Comparison of ENCODE assay signal across 10 mouse cellular contexts in genomic region chr4:106025966-106026637, GRCm38 (mm10).
DNase-seq lines count a peak whose midpoint lies in the region; ATAC-seq and TF ChIP-seq lines count a peak whose summit lies in the region.
"Had no signal": no experiment of that assay in that cellular context is flagged by ENCODE, and none has a peak within 500 bp of the region (broad histone marks: within the 10 kb centered on the region; RNA-seq: fewer than 3 reads in every experiment).

No protein-coding gene starts in this region.

- WGBS in kidney, embryonic 14.5 days, result 49% methylated on average over 15 of the region's 15 CpGs
- 61% methylated on average over 15 of the region's 15 CpGs for WGBS in lung, postnatal 0 days

- TF ChIP-seq EP300 in lung, postnatal 0 days (IDR thresholded peaks at IDR 0.05), result no peak

- H3K9me3 ChIP-seq in kidney, embryonic 14.5 days (ENCODE audit: control insufficient read depth, low read length), result no peaks in the 10 kb centered on the region
- no peaks in the 10 kb centered on the region for H3K9me3 ChIP-seq in lung, postnatal 0 days (ENCODE audit: low read length)
- H3K9me3 ChIP-seq: heart, embryonic 10.5 days had no signal

- no peaks in the 10 kb centered on the region for H3K4me1 ChIP-seq in kidney, embryonic 14.5 days (ENCODE audit: control insufficient read depth, insufficient read depth, low read length)
- no peaks in the 10 kb centered on the region for H3K4me1 ChIP-seq in lung, postnatal 0 days (ENCODE audit: insufficient read depth, low read depth, low read length)
- H3K4me1 ChIP-seq: heart, embryonic 10.5 days had no signal

- H3K27ac ChIP-seq in kidney, embryonic 14.5 days (ENCODE audit: low read depth, low read length), result no peak overlapping the region
- no peak overlapping the region for H3K27ac ChIP-seq in lung, postnatal 0 days (ENCODE audit: low read length)
- H3K27ac ChIP-seq: heart, embryonic 10.5 days had no signal

- H3K4me2 ChIP-seq in kidney, embryonic 14.5 days (replicated peaks; ENCODE audit: low read depth, low read length), result no peak overlapping the region
- H3K4me2 ChIP-seq in lung, postnatal 0 days (replicated peaks; ENCODE audit: low read depth, low read length), result peak overlapping the region; percentile 17; the same call in 1 of the 2 replicates

- H3K4me3 ChIP-seq in kidney, embryonic 14.5 days (ENCODE audit: low read length), result no peak overlapping the region
- no peak overlapping the region for H3K4me3 ChIP-seq in lung, postnatal 0 days (ENCODE audit: low read depth, low read length)
- H3K4me3 ChIP-seq: heart, embryonic 10.5 days had no signal

- H3K27me3 ChIP-seq in kidney, embryonic 14.5 days (ENCODE audit: control insufficient read depth, insufficient read depth, low read length), result no peaks in the 10 kb centered on the region
- H3K27me3 ChIP-seq in lung, postnatal 0 days (replicated peaks; ENCODE audit: insufficient read depth, low read length), result no peaks in the 10 kb centered on the region

- H3K9ac ChIP-seq in kidney, embryonic 14.5 days (ENCODE audit: low read depth, low read length), result no peak overlapping the region
- no peak overlapping the region for H3K9ac ChIP-seq in lung, postnatal 0 days (replicated peaks; ENCODE audit: low read depth)

- no peaks in the 10 kb centered on the region for H3K36me3 ChIP-seq in kidney, embryonic 14.5 days (ENCODE audit: control insufficient read depth, insufficient read depth, low read length)
- no peaks in the 10 kb centered on the region for H3K36me3 ChIP-seq in lung, postnatal 0 days (ENCODE audit: insufficient read depth, low read length)
- H3K36me3 ChIP-seq: heart, embryonic 10.5 days had no signal

- DNase-seq in kidney, postnatal 14 days, result peak; percentile 41
- DNase-seq in embryo, embryonic 11 days, result peak; percentile 57
- DNase-seq in gastrocnemius, adult 8-10 months (ENCODE audit: low spot score in 2 of 2), result peak; percentile 25 to 60
- peak; percentile 62 for DNase-seq in lung, postnatal 0 days (ENCODE audit: low spot score)
- DNase-seq in adrenal gland, adult (ENCODE audit: inconsistent age in 2 of 2, low spot score in 1 of 2), result no peak
- DNase-seq in heart, postnatal 36 days, result no peak
- DNase-seq in heart, adult 9 months (ENCODE audit: low spot score in 2 of 2), result no peak
- DNase-seq: adrenal gland, postnatal 10 days had no signal

- ATAC-seq in kidney, embryonic 14.5 days (ENCODE audit: low FRiP score, low TSS enrichment), result no peak
- peak; percentile 57 for ATAC-seq in lung, postnatal 0 days

- intact Hi-C loops in heart, postnatal 36 days (cut with DNase I), result no loop called here

- no peak for TF ChIP-seq CTCF in lung, postnatal 0 days (IDR thresholded peaks at IDR 0.05)

Comparison
In these comparisons a context has a peak if more than half of its experiments do, and no peak if none do; other contexts are left out.
1. DNase-seq: peak in kidney, postnatal 14 days (single experiment), embryo, embryonic 11 days (single experiment), gastrocnemius, adult 8-10 months (2 of 2) and lung, postnatal 0 days (single experiment); none in adrenal gland, adult (0 of 2), heart, postnatal 36 days (0 of 2) and heart, adult 9 months (0 of 2).